Mouse (Mus musculus): Measurements from ENCODE around the gene Mospd3. TPM values are rescaled to one million over a fixed set of nuclear protein-coding genes. Genes with fewer than 3 reads are reported as not detected.

Gene Mospd3
- not detected for polyA plus RNA-seq (2014; fragmentation: Illumina TruSeq; extraction: RNeasy Lipid Tissue Mini Kit (QIAGEN cat#74804); ENCODE audit: low read depth, low replicate concordance)

DNA sequence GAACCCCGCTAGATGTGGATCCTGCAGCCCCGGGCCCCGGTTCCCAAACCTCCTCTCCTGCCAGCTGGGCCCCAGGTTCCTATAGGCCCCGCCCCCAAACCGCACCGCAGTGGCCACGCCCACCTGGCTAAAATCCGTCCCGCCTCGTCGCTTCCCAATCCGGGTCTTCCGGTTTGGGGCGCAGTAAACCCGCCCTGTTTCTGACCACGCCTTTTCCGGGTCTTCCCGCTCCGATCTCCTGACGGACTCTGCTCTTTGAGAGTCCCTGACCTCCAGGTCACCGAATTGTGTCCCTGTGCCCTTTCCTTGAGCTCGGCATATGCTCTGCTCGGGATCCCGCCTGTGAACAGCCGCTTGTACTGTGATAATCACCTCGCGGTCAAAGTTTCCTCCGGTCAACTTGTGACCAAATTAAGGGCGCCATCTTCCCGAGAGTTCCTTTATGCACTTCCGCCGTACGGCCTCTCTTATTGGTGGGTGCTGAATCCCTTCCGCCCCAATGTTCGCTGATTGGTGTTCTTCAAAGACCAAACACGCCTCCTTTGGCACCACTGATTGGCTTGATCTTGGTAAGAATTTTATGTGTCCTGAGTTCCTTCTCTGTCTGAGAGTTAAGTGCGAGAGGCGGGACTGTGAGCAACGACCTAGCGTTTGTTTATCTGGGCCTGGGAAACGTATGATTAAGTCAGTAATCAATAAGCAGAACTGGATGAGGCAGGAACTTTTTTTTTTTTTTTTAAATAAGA lies at the start of gene Mospd3:
Gene Mospd3, minus strand, starts transcription at position 440 of the 746 bp plus-strand sequence.

GRCm38 (mm10) chr5:137645652-137646091 lies 44.8 kb upstream of the Mospd3 start, which contains the start of gene Irs3:
Gene Irs3, minus strand, starts transcription at chr5:137645714.

DNA sequence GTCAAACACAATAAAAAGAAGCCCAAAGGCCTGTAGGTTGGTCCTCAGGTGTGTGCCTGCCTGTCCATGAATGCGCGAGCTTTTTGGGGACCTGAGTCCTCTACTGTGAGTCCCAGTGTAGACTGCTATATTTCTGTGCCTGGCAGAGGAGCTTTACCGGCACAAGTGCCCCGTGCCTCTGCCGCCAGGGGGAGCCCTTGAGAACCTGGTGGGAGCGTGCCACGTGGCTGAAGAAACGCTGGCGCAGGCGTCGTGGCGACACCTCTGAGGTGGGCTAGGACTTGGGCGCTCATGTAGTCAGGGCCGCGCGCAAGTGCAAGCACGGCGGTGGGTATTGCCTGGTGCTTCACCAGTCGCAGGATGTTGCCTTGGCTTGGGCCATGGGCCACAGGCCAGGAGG lies 40.2 kb upstream of the Mospd3 start, which contains the start of gene Sap25:
Gene Sap25, plus strand, starts transcription at position 281 of the 400 bp plus-strand sequence.

DNA sequence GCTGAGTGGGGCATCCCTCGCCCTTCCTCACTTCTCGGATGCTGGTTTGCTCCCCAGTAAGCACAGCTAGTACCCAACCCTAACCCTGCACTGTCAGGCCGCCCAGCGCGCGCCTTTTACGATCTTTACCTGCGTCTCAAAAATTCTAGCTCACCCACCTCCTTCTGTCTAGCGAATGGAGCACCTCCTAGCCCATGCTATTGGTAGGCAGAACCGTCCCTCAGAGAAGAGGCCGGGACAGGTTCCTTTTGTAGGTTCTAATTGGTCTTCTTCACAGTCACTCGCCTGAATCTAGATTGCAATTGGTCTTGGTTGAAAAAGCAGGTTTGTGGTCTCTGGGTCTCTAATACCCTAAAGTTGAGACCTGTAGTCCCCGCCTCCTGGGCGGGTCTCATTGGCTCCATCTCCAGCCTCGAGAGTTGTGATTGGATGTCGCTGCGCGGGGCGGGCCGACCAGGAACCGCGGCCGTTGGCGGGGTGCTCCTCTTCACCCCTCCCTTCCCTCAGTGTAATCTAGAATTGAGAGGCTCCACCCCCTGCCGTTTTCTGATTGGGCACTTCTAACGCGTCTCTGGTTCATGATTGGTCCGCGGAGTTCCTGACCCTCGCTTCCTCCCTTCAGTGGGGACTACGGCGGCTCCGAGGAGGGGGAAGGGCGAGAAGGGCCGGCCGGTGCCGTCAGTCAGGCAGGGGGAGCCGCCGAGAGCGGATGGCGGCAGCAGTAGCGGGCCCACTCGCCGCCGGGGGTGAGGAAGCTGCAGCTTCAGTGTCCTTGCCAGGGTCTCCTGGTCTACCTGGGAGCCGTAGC lies 27.8 kb upstream of the Mospd3 start, which contains the start of the genes Fbxo24, Lrch4 and Gm20605:
Gene Fbxo24, minus strand, starts transcription at position 505 of the 808 bp plus-strand sequence.
Gene Lrch4, plus strand, starts transcription at position 624 of the 808 bp plus-strand sequence.
Gene Gm20605, plus strand, starts transcription at position 678 of the 808 bp plus-strand sequence.

DNA sequence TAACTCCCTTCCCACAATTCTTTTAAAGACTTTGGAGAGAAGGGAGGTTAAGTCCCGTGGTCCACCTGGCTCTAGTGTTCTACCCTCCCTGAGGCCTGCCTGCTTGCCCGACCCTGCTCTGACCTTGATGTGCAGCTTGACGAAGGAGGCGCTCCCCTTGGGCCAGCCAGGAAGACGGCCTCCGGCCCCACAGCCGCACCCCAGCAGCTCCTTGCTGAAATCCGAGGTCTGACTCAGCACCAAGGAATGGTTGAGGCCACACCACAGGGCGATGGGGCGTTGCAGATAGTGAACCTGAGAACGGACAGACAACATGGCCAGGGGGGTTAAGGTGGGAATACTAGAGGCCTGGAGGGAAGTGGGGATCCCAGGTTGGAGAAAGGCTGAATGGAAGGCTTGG lies 12.7 kb upstream of the Mospd3 start, which contains the start of gene Pcolce:
Gene Pcolce, minus strand, starts transcription at position 235 of the 400 bp plus-strand sequence.

DNA sequence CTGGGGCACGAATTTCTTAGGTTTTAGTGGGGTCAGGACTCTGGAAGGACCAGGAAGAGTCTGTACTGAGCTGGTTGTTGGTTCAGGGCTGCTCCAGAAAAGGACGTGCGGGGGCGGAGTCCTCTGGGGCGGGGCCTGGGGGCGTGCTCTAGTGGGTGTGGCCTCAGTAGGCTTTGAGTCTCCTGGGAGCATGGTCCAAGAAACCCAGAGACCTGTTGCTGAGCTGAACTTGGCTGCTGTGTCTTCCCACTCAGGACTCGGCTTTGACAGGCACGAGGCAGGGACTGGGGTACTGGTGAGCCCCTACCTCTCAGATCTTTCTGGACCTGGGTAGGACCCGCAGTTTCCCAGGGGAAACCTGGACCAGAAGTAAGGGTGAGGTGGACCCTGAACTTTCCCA lies 31.2 kb downstream of the Mospd3 start, which contains the start of gene Tfr2:
Gene Tfr2, plus strand, starts transcription at position 176 of the 400 bp plus-strand sequence.

DNA sequence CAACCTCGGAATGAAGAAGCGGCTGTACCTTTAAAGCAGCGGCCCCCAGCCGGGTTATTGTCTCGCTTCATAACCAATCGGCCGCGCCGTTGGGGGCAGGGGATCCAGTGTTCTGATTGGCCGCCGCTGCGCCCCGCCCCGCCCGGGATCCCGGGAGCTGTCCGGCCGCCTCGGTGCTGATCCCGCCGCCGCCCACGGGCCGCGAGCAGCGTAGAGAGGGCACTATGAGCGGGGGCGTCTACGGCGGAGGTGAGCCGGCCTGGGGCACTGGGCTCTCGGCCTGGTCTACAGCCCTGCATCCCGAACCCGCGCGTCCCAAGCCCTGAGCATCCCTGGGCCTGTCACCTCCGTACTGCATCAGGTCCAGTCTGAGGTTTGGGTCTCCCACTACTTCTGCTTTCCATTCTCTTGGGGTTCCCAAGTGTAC lies 47.4 kb downstream of the Mospd3 start, which contains the start of gene Actl6b:
Gene Actl6b, plus strand, starts transcription at position 107 of the 427 bp plus-strand sequence.

Other genes with a start within 250 kb of the Mospd3 start
- not detected for gene Zan, start 124.0 kb downstream of the Mospd3 start, polyA plus RNA-seq (2014; fragmentation: Illumina TruSeq; extraction: RNeasy Lipid Tissue Mini Kit (QIAGEN cat#74804); ENCODE audit: low read depth, low replicate concordance)
- gene Pop7, start 98.5 kb downstream of the Mospd3 start, polyA plus RNA-seq (2014; fragmentation: Illumina TruSeq; extraction: RNeasy Lipid Tissue Mini Kit (QIAGEN cat#74804); ENCODE audit: low read depth, low replicate concordance): not detected
- 1.5 TPM for gene Gigyf1, start 82.5 kb downstream of the Mospd3 start, polyA plus RNA-seq (2014; fragmentation: Illumina TruSeq; extraction: RNeasy Lipid Tissue Mini Kit (QIAGEN cat#74804); ENCODE audit: low read depth, low replicate concordance)
- not detected for gene Epo, start 67.8 kb downstream of the Mospd3 start, polyA plus RNA-seq (2014; fragmentation: Illumina TruSeq; extraction: RNeasy Lipid Tissue Mini Kit (QIAGEN cat#74804); ENCODE audit: low read depth, low replicate concordance)
- gene Gnb2, start 67.5 kb downstream of the Mospd3 start, polyA plus RNA-seq (2014; fragmentation: Illumina TruSeq; extraction: RNeasy Lipid Tissue Mini Kit (QIAGEN cat#74804); ENCODE audit: low read depth, low replicate concordance): 1.4 TPM
- gene Actl6b, start 47.5 kb downstream of the Mospd3 start, polyA plus RNA-seq (2014; fragmentation: Illumina TruSeq; extraction: RNeasy Lipid Tissue Mini Kit (QIAGEN cat#74804); ENCODE audit: low read depth, low replicate concordance): not detected
- gene Tfr2, start 31.2 kb downstream of the Mospd3 start, polyA plus RNA-seq (2014; fragmentation: Illumina TruSeq; extraction: RNeasy Lipid Tissue Mini Kit (QIAGEN cat#74804); ENCODE audit: low read depth, low replicate concordance): not detected
- gene Pcolce, start 12.7 kb upstream of the Mospd3 start, polyA plus RNA-seq (2014; fragmentation: Illumina TruSeq; extraction: RNeasy Lipid Tissue Mini Kit (QIAGEN cat#74804); ENCODE audit: low read depth, low replicate concordance): 7.1 TPM
- not detected for gene Fbxo24, start 27.9 kb upstream of the Mospd3 start, polyA plus RNA-seq (2014; fragmentation: Illumina TruSeq; extraction: RNeasy Lipid Tissue Mini Kit (QIAGEN cat#74804); ENCODE audit: low read depth, low replicate concordance)
- gene Lrch4, start 28.1 kb upstream of the Mospd3 start, polyA plus RNA-seq (2014; fragmentation: Illumina TruSeq; extraction: RNeasy Lipid Tissue Mini Kit (QIAGEN cat#74804); ENCODE audit: low read depth, low replicate concordance): 0.85 TPM
- gene Gm20605, start 28.1 kb upstream of the Mospd3 start, polyA plus RNA-seq (2014; fragmentation: Illumina TruSeq; extraction: RNeasy Lipid Tissue Mini Kit (QIAGEN cat#74804); ENCODE audit: low read depth, low replicate concordance): not detected
- not detected for gene Sap25, start 40.3 kb upstream of the Mospd3 start, polyA plus RNA-seq (2014; fragmentation: Illumina TruSeq; extraction: RNeasy Lipid Tissue Mini Kit (QIAGEN cat#74804); ENCODE audit: low read depth, low replicate concordance)
- not detected for gene Irs3, start 44.7 kb upstream of the Mospd3 start, polyA plus RNA-seq (2014; fragmentation: Illumina TruSeq; extraction: RNeasy Lipid Tissue Mini Kit (QIAGEN cat#74804); ENCODE audit: low read depth, low replicate concordance)
- gene Agfg2, start 83.7 kb upstream of the Mospd3 start, polyA plus RNA-seq (2014; fragmentation: Illumina TruSeq; extraction: RNeasy Lipid Tissue Mini Kit (QIAGEN cat#74804); ENCODE audit: low read depth, low replicate concordance): 11.3 TPM
- 0.16 TPM for gene Nyap1, start 140.5 kb upstream of the Mospd3 start, polyA plus RNA-seq (2014; fragmentation: Illumina TruSeq; extraction: RNeasy Lipid Tissue Mini Kit (QIAGEN cat#74804); ENCODE audit: low read depth, low replicate concordance)
- 0.36 TPM for gene Tsc22d4, start 144.7 kb upstream of the Mospd3 start, polyA plus RNA-seq (2014; fragmentation: Illumina TruSeq; extraction: RNeasy Lipid Tissue Mini Kit (QIAGEN cat#74804); ENCODE audit: low read depth, low replicate concordance)
- gene Ppp1r35, start 177.8 kb upstream of the Mospd3 start, polyA plus RNA-seq (2014; fragmentation: Illumina TruSeq; extraction: RNeasy Lipid Tissue Mini Kit (QIAGEN cat#74804); ENCODE audit: low read depth, low replicate concordance): not detected
- 8.0 TPM for gene Mepce, start 186.6 kb upstream of the Mospd3 start, polyA plus RNA-seq (2014; fragmentation: Illumina TruSeq; extraction: RNeasy Lipid Tissue Mini Kit (QIAGEN cat#74804); ENCODE audit: low read depth, low replicate concordance)
- 5.1 TPM for gene Zcwpw1, start 186.7 kb upstream of the Mospd3 start, polyA plus RNA-seq (2014; fragmentation: Illumina TruSeq; extraction: RNeasy Lipid Tissue Mini Kit (QIAGEN cat#74804); ENCODE audit: low read depth, low replicate concordance)
- not detected for gene Pilra, start 235.2 kb upstream of the Mospd3 start, polyA plus RNA-seq (2014; fragmentation: Illumina TruSeq; extraction: RNeasy Lipid Tissue Mini Kit (QIAGEN cat#74804); ENCODE audit: low read depth, low replicate concordance)

Data from kidney, adult 10 weeks (tissue).